Mouse (Mus musculus) embryonic facial prominence, embryonic 14.5 days (tissue): Measurements from ENCODE around the gene Chchd3. TPM values are rescaled to one million over a fixed set of nuclear protein-coding genes. Genes with fewer than 3 reads are reported as not detected.

ENCODE experiments used
- ATAC-seq: fragments of 200-750 bp; cut with Nextera tagmentation; 2 replicates; pipeline ENCODE4 v1.8.0; 2017; ENCODE audit warnings: low read depth, moderate number of reproducible peaks, moderate TSS enrichment
- DNase-seq: peaks from one replicate; pipeline ENCODE4 v3.0.0-alpha.2; 2015; ENCODE audit warnings: low spot score
- H3K27ac ChIP-seq: fragments of 300-500 bp; sonication (generic); replicated peaks from 2 replicates; pipeline ENCODE4 v1.5.1; 2014; ENCODE audit warnings: low read depth, mild to moderate bottlenecking, low read length, moderate library complexity
- H3K27me3 ChIP-seq: fragments of 300-500 bp; sonication (generic); replicated peaks from 2 replicates; pipeline ENCODE4 v1.6.1; 2014; ENCODE audit warnings: low read length; ENCODE audit not compliant: control insufficient read depth, insufficient read depth
- H3K36me3 ChIP-seq: fragments of 300-500 bp; sonication (generic); 2 replicates; pipeline ENCODE4 v1.6.1; 2014; ENCODE audit warnings: low read length, mixed read lengths; ENCODE audit not compliant: control insufficient read depth, insufficient read depth
- H3K4me1 ChIP-seq: fragments of 300-500 bp; sonication (generic); 2 replicates; pipeline ENCODE4 v1.6.1; 2014; ENCODE audit warnings: antibody characterized with exemption, low read length; ENCODE audit not compliant: control insufficient read depth, insufficient read depth
- H3K4me2 ChIP-seq: fragments of 300-500 bp; sonication (generic); 2 replicates; pipeline ENCODE4 v1.6.1; 2014; ENCODE audit warnings: low read depth, mild to moderate bottlenecking, low read length, moderate library complexity, mixed read lengths
- H3K4me3 ChIP-seq: fragments of 300-500 bp; sonication (generic); 2 replicates; pipeline ENCODE4 v1.5.1; 2014; ENCODE audit warnings: low read depth, mild to moderate bottlenecking, low read length
- H3K9ac ChIP-seq: fragments of 300-500 bp; sonication (generic); 2 replicates; pipeline ENCODE4 v1.6.1; 2014; ENCODE audit warnings: low read depth, mild to moderate bottlenecking, low read length, moderate library complexity, mixed read lengths
- H3K9me3 ChIP-seq: fragments of 300-500 bp; sonication (generic); 2 replicates; pipeline ENCODE4 v1.6.1; 2016; ENCODE audit warnings: low read length; ENCODE audit not compliant: control insufficient read depth
- WGBS: fragments of 180-500 bp; shearing (Covaris S2); extraction: QIAGEN DNeasy Blood & Tissue Kit; methylation state at CpG from one replicate; pipeline ENCODE4 v1.1.7; 2014; 5-methylcytosine and 5-hydroxymethylcytosine counted together
- polyA plus RNA-seq: library from polyadenylated mRNA; unstranded; fragments of >200 nt; fragmentation: Nextera tagmentation; extraction: Ambion mirVana; gene quantifications from 2 replicates; pipeline ENCODE4 v1.2.1, GENCODE M21; 2014

Gene Chchd3
- polyA plus RNA-seq, 1 experiment from 2014 or later: 120 TPM

DNA sequence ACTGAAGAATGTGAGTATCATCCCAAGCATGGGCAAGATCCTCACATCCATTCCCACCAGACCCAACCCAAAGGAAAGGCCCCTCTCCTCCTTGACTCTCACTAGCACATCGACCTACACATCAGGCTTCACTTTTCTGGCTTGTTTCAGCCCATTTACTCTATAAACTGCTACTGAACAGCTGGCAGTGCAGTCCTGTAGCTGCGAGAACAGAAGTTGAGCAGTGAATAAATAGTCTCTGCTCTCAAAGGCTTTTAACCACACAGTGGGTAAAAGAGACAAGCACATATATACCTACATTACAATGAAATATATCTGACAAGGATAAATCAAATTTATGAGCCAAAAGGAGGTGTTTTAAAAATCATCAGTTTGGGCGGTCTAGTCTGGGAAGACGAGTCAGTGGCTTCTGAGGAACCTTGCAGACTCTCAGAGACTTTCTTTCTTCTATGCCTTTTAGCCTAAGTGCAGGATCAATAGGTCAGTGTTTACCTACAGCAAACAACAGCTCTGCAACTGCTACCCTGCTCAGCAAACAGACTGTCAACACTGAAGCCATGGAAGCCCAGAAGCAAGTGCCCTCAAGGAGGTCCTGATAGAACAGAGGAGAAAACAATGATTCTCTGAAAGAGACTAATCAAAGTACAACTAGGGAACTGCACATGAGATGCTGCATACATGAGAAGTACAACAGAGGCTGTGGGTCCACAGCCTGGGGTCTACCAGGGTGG lies 19.5 kb downstream of the Chchd3 start:
- H3K27me3 ChIP-seq: no peaks in the 10 kb centered on the region
- no peak for ATAC-seq
- H3K9me3 ChIP-seq: 0 out of 2 replicates have a peak, but pooled peaks cover 4% of the 10 kb centered on the region

DNA sequence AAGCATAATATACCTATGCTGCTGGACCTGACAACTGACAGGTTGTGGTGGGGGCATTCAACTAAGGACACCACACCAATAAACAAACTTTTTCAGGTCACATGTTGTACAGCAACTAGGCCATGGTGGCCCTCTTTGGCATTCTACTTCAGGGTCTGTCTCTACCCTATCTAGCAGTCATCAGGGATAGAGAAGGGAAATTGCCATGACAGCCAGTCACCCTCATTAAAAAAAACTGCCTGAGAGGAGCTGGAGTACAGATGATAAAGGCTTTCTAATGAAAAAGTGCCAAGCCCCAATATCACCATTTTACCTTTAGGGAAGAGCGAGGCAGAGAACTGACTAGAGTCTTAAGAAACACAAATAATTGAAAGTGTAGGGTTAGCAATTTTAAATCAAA lies 27.5 kb downstream of the Chchd3 start:
- Histone ChIP-seq H3K9me3 (no peaks in the 10 kb centered on the region), H3K27me3 (no peaks in the 10 kb centered on the region), H3K4me3 (no peak overlapping the region), H3K9ac (no peak overlapping the region), H3K27ac (no peak overlapping the region), H3K4me2 (no peak overlapping the region), H3K36me3 (0 out of 2 replicates have a peak, but pooled peaks cover 6% of the 10 kb centered on the region), H3K4me1 (no peaks in the 10 kb centered on the region)
- WGBS: 98% methylated on average over 1 of the region's 1 CpGs
- ATAC-seq: no peak
- DNase-seq: no peak

More for the DNA sequence above, 19.5 kb downstream of the Chchd3 start:
- no peak for DNase-seq
- Histone ChIP-seq H3K4me3 (no peak overlapping the region), H3K36me3 (peaks cover 14% of the 10 kb centered on the region), H3K4me2 (no peak overlapping the region), H3K27ac (no peak overlapping the region), H3K4me1 (no peaks in the 10 kb centered on the region), H3K9ac (no peak overlapping the region)
- 95% methylated on average over 4 of the region's 4 CpGs for WGBS

DNA sequence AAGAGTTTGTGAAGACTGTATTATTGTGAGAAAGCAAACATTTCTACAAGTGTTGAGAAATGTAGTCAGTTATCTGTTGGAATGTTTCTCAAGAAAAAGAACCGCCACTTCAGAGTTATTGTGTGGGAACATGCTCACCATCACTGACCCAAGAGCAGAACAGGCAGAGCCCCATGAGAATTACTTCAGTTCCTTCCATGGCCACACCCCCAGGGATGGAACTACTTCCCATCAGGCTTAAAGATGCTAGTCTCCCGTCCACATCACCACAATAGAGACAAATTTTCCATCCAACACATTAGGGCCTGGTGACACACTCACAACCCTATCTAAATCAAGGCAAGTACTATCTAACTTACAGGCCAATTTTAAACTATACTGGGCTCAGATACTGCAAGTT lies 28.4 kb downstream of the Chchd3 start:
- no peaks in the 10 kb centered on the region for H3K27me3 ChIP-seq
- H3K4me2 ChIP-seq: no peak overlapping the region
- ATAC-seq (no peak), DNase-seq (no peak)
- H3K9me3 ChIP-seq: no peaks in the 10 kb centered on the region
- no peak overlapping the region for H3K9ac ChIP-seq
- no peak overlapping the region for H3K4me3 ChIP-seq
- no peaks in the 10 kb centered on the region; the same call in 1 of the 2 replicates for H3K4me1 ChIP-seq
- H3K27ac ChIP-seq: no peak overlapping the region
- H3K36me3 ChIP-seq: no peaks in the 10 kb centered on the region
- 75% methylated on average over 2 of the region's 2 CpGs for WGBS

DNA sequence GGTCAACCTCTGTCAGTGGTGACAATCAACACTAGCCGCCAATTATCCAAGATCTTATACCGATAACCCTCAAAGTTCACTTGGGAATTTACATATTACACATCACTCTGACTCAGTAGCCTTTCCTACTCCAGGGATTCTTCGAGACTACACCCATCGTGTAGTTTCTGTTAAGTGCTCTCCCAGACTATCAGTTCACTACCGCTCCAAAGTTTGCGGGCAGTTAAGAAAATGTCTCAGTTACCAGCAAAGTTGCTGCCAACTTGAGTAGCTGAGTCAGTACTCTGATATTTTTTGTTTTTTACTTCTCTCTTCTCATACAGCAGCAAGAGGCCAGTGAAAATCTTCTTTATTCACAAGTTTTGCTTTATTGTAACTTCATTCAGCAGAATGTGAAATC lies 31.8 kb downstream of the Chchd3 start:
- no peaks in the 10 kb centered on the region for H3K27me3 ChIP-seq
- no peak for DNase-seq
- H3K4me3 ChIP-seq: no peak overlapping the region
- WGBS: 86% methylated on average over 6 of the region's 6 CpGs
- no peak overlapping the region for H3K4me2 ChIP-seq
- no peaks in the 10 kb centered on the region for H3K9me3 ChIP-seq
- no peak overlapping the region for H3K27ac ChIP-seq
- no peaks in the 10 kb centered on the region for H3K36me3 ChIP-seq
- no peak overlapping the region for H3K9ac ChIP-seq
- no peak for ATAC-seq
- H3K4me1 ChIP-seq: no peaks in the 10 kb centered on the region; the same call in 1 of the 2 replicates

DNA sequence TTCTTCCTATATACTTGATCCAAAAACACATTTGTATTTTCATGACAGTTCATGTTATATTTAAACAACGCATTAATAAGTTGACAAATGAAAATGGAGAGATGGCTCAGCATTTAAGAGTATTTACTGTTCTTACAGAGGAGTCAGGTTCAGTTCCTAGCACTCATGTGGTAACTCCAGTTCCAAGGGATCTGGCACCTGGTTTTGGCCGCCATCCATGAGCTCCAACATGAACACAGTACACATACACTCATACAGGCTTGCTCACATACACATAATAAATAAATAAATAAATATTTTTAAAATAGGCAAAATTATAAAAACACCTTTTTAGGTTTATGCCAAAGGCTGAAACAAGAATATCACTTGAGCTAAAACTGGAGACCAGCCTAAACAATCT lies 35.0 kb downstream of the Chchd3 start:
- ATAC-seq (no peak), DNase-seq (no peak)
- 88% methylated on average over 2 of the region's 2 CpGs for WGBS
- no peaks in the 10 kb centered on the region for H3K36me3 ChIP-seq
- H3K4me3 ChIP-seq: no peak overlapping the region
- H3K27me3 ChIP-seq: no peaks in the 10 kb centered on the region
- no peak overlapping the region for H3K9ac ChIP-seq
- no peaks in the 10 kb centered on the region for H3K9me3 ChIP-seq
- no peak overlapping the region for H3K4me2 ChIP-seq
- no peaks in the 10 kb centered on the region; the same call in 1 of the 2 replicates for H3K4me1 ChIP-seq
- H3K27ac ChIP-seq: no peak overlapping the region

DNA sequence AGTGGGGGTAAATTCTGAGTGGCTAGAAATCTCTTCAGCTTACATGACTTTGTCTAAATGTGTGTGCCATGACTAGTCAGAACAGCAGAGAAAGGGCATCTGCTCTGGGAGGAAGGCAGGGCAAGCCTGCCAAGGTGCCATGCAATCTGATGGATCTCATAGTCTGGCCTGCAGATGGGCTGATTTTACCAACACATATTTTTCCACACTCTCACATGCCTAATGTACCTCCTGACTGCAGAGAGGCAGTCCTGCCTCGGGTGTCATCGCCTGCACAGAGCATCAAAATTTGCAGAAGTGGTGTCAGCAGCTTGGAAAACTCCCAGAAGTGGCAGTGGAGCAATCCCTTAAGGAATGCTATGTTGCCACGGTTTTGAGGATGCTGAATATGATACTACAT lies 55.5 kb downstream of the Chchd3 start:
- whole genome bisulfite sequencing: 64% methylated on average over 3 of the region's 3 CpGs
- Histone ChIP-seq H3K27ac (no peak overlapping the region), H3K9ac (no peak overlapping the region), H3K4me1 (no peaks in the 10 kb centered on the region), H3K27me3 (no peaks in the 10 kb centered on the region), H3K4me3 (no peak overlapping the region), H3K4me2 (no peak overlapping the region), H3K9me3 (no peaks in the 10 kb centered on the region), H3K36me3 (0 out of 2 replicates have a peak, but pooled peaks cover 4% of the 10 kb centered on the region)
- no peak for ATAC-seq
- no peak for DNase-seq

DNA sequence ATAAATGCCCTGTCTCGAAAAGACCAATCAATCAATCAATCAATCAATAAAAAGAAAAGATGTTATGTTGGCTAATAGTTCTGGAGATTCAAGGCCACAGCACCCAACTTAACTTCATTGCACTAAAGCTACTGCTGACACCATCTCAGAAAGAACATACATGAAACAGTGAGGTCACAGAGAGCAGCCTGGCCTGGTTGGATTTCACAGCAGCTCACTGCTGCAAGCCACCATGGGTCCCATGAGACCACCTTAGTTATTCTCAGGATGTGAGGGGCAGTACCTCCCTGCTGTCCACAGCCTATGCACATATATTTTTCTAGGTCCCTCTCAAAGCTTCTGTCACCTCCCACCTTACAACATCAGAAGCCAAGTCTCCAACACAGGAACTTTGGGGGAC lies 57.1 kb downstream of the Chchd3 start:
- DNase-seq (no peak), ATAC-seq (no peak)
- 76% methylated on average over 1 of the region's 1 CpGs for WGBS
- no peak overlapping the region for H3K9ac ChIP-seq
- no peak overlapping the region for H3K27ac ChIP-seq
- H3K36me3 ChIP-seq: 0 out of 2 replicates have a peak, but pooled peaks cover under 1% of the 10 kb centered on the region
- H3K4me2 ChIP-seq: no peak overlapping the region
- H3K4me1 ChIP-seq: no peaks in the 10 kb centered on the region
- H3K9me3 ChIP-seq: no peaks in the 10 kb centered on the region
- H3K4me3 ChIP-seq: no peak overlapping the region
- H3K27me3 ChIP-seq: no peaks in the 10 kb centered on the region

DNA sequence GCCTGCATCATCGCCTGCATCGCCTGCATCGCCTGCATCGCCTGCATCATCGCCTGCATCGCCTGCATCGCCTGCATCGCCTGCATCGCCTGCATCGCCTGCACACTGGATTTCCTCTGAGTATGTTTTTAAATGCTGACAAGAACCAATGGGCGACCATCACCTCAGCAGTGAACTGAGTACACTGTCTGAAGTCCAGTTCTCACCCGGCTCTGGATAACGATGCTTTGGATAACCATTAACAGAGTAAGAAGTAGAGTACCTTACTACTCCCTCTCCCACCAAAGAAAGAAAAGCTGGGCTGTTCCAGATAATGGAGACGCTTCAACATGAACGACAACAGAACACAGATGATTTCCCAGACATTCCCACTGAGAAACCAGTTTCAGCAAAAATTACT lies 58.8 kb downstream of the Chchd3 start:
- H3K27me3 ChIP-seq: no peaks in the 10 kb centered on the region
- no peak for ATAC-seq
- H3K4me1 ChIP-seq: no peaks in the 10 kb centered on the region
- H3K4me2 ChIP-seq: no peak overlapping the region
- H3K9me3 ChIP-seq: no peaks in the 10 kb centered on the region
- H3K36me3 ChIP-seq: no peaks in the 10 kb centered on the region
- H3K27ac ChIP-seq: no peak overlapping the region
- no peak for DNase-seq
- 94% methylated on average over 15 of the region's 15 CpGs for WGBS
- H3K4me3 ChIP-seq: no peak overlapping the region
- H3K9ac ChIP-seq: no peak overlapping the region

DNA sequence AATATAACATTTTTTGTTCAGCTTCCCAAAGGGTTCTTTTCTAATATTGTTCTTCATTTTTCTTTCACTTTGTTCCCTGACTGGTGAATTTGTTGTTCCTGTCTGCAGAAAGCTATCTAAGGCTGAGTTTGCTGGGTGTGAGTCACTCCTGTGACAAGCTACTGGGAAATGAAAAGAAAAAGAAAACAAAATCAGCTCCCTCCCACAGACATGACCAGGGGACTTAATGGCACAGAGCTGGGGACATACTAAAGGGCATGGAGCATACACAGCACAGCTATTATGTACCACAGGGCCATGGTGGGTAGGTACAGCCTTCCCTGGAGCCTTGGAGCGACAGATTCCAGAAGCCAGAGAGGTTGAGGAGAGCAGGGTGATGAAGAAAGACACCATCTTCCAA lies 63.5 kb downstream of the Chchd3 start:
- 72% methylated on average over 1 of the region's 1 CpGs for WGBS
- no peaks in the 10 kb centered on the region for H3K4me1 ChIP-seq
- no peak for ATAC-seq

More for the DNA sequence above, 63.5 kb downstream of the Chchd3 start:
- H3K36me3 ChIP-seq: no peaks in the 10 kb centered on the region
- no peak overlapping the region for H3K4me2 ChIP-seq
- no peak overlapping the region for H3K4me3 ChIP-seq
- DNase-seq: no peak
- no peaks in the 10 kb centered on the region for H3K27me3 ChIP-seq
- no peaks in the 10 kb centered on the region for H3K9me3 ChIP-seq
- H3K9ac ChIP-seq: no peak overlapping the region
- no peak overlapping the region for H3K27ac ChIP-seq
